Mouse (Mus musculus): ENCODE results near the gene H2al1e.
"Not testable (repeated sequence)": the region's sequence is repeated elsewhere in the genome, so short reads cannot be mapped to it uniquely, and the experiment has no call there.

- not testable (repeated sequence) for TF ChIP-seq CTCF (conservative IDR thresholded peaks at IDR 0.05; ENCODE audit: insufficient read depth, insufficient read length, low read depth, low read length); POLR2A (IDR thresholded peaks at IDR 0.05; ENCODE audit: low read depth, low read length)
Observed at GRCm38 (mm10) chrX:11311634-11312033, at the start of gene H2al1e.

Data from kidney, adult 2 months (tissue).